Mouse (Mus musculus): ENCODE measurements at regions not wholly inside any gene's neighbourhood (a gene's known extent, or its start where the extent isn't known, plus 50 kb on each side); places are given as distances from the start of the nearest gene placed in this dataset.

DNA sequence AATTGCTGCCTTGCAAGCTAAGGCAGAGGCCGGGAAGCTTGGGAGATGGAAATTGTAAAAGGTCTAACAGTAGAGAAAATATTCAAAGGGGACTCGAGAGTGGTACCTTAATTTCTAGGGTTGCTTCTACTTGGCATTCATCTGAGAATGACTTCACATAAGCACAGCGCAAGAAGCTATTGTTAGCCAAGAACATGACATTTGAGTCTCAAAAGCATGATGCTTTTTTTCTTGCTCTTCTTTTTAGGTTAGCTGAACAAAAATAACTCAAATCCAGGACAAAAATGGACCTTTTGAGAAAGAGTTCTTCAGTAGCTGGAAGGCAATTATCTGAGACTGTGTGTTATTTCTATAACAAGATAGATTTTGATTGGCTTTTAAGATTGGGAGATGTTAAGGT is 1042.0 kb upstream of the Cited2 start:
- H3K4me1 ChIP-seq (ENCODE audit: control insufficient read depth, insufficient read depth, low read length) = no peaks in the 10 kb centered on the region
- no peak overlapping the region for H3K4me2 ChIP-seq (ENCODE audit: low read depth, low read length)
- WGBS = 92% methylated on average over 3 of the region's 3 CpGs
- H3K4me3 ChIP-seq (ENCODE audit: low read depth, low read length) = no peak overlapping the region
- H3K36me3 ChIP-seq (replicated peaks; ENCODE audit: control insufficient read depth, insufficient read depth, low read depth, low read length) = no peaks in the 10 kb centered on the region
- no peaks in the 10 kb centered on the region for H3K27me3 ChIP-seq (ENCODE audit: control insufficient read depth, insufficient read depth, low read length)
- no peaks in the 10 kb centered on the region for H3K9me3 ChIP-seq (replicated peaks; ENCODE audit: control insufficient read depth, low read length)
- DNase-seq (ENCODE audit: low spot score) (no peak), ATAC-seq (replicated peaks; ENCODE audit: insufficient number of reproducible peaks, low FRiP score, low TSS enrichment, low read depth) (no peak)
- H3K27ac ChIP-seq (replicated peaks; ENCODE audit: low read depth, low read length) = no peak overlapping the region
- H3K9ac ChIP-seq (replicated peaks; ENCODE audit: low read length) = no peak overlapping the region

DNA sequence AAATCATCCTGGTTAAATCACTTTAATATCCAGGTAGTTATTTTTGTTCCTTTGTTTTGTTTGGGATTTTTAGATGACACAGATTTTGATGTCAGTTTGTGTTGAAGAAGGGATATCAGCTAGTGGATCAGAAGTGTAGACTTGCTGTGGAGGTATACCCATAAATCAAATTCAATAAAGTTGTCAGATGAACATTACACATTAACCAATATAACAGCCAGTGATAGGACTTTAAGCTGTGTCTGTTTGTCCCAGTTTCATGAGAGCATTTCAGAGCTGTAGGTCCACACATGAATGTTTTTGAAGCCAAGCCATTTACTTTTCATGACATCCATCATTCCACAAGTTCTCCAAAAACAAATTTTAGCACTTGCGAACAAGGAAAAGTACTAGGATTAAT is 1037.7 kb upstream of the Cited2 start:
- no peaks in the 10 kb centered on the region for H3K9me3 ChIP-seq (replicated peaks; ENCODE audit: control insufficient read depth, low read length)
- no peak for DNase-seq (ENCODE audit: low spot score)
- no peaks in the 10 kb centered on the region for H3K36me3 ChIP-seq (replicated peaks; ENCODE audit: control insufficient read depth, insufficient read depth, low read depth, low read length)
- ATAC-seq (replicated peaks; ENCODE audit: insufficient number of reproducible peaks, low FRiP score, low TSS enrichment, low read depth) = no peak
- H3K4me1 ChIP-seq (ENCODE audit: control insufficient read depth, insufficient read depth, low read length) = no peaks in the 10 kb centered on the region
- no peak overlapping the region for H3K4me2 ChIP-seq (ENCODE audit: low read depth, low read length)
- H3K4me3 ChIP-seq (ENCODE audit: low read depth, low read length) = no peak overlapping the region
- no peak overlapping the region for H3K27ac ChIP-seq (replicated peaks; ENCODE audit: low read depth, low read length)
- H3K9ac ChIP-seq (replicated peaks; ENCODE audit: low read length) = no peak overlapping the region
- no peaks in the 10 kb centered on the region for H3K27me3 ChIP-seq (ENCODE audit: control insufficient read depth, insufficient read depth, low read length)
- WGBS = 96% methylated on average over 1 of the region's 1 CpGs

DNA sequence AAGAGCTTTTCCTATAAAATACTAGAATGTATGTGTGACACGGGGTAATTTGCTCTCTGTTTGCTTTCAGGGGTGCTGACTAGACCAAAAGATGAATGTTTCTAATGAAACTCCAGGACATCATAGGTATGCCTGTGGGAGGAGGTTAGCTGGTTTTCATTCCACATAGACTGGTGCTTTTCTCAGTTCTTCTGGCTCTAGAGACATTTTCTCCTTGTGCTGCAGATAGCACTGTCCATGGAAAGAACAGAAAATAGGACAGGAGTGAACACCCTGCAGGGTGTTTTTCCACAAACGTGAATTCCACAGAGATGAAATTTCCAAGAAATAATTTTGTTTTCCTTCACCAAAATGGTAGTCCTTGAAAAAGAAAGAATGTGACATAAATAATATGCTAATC is 1016.0 kb upstream of the Cited2 start:
- no peaks in the 10 kb centered on the region for H3K9me3 ChIP-seq (replicated peaks; ENCODE audit: control insufficient read depth, low read length)
- H3K4me1 ChIP-seq (ENCODE audit: control insufficient read depth, insufficient read depth, low read length) = no peaks in the 10 kb centered on the region
- DNase-seq (ENCODE audit: low spot score) (no peak), ATAC-seq (replicated peaks; ENCODE audit: insufficient number of reproducible peaks, low FRiP score, low TSS enrichment, low read depth) (no peak)
- H3K36me3 ChIP-seq (replicated peaks; ENCODE audit: control insufficient read depth, insufficient read depth, low read depth, low read length) = no peaks in the 10 kb centered on the region
- 76% methylated on average over 2 of the region's 2 CpGs for WGBS
- H3K4me2 ChIP-seq (ENCODE audit: low read depth, low read length) = no peak overlapping the region
- no peak overlapping the region for H3K27ac ChIP-seq (replicated peaks; ENCODE audit: low read depth, low read length)
- H3K4me3 ChIP-seq (ENCODE audit: low read depth, low read length) = no peak overlapping the region
- H3K9ac ChIP-seq (replicated peaks; ENCODE audit: low read length) = no peak overlapping the region
- no peaks in the 10 kb centered on the region for H3K27me3 ChIP-seq (ENCODE audit: control insufficient read depth, insufficient read depth, low read length)

DNA sequence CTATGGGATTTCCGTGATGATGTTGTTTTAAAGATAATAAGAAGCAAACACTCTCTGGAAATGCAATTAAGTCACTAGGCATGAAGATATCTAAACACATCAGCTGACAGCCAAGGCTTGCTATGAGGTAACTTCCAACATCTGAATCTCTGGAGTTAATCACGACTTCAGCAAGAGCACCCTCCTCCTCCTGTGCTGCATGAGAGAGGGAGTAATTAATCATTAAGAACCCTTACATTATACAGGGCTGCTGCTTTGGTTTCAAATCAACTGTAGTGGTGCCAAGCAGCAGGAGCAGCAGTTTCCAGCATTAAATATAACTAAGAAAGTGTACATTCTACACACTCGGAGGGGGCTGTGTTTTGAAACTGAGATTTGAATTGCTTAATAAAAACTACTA is 1009.9 kb upstream of the Cited2 start:
- H3K9me3 ChIP-seq (replicated peaks; ENCODE audit: control insufficient read depth, low read length) = no peaks in the 10 kb centered on the region
- H3K4me1 ChIP-seq (ENCODE audit: control insufficient read depth, insufficient read depth, low read length) = no peaks in the 10 kb centered on the region
- ATAC-seq (replicated peaks; ENCODE audit: insufficient number of reproducible peaks, low FRiP score, low TSS enrichment, low read depth) = no peak
- no peak overlapping the region for H3K4me3 ChIP-seq (ENCODE audit: low read depth, low read length)
- no peak overlapping the region for H3K27ac ChIP-seq (replicated peaks; ENCODE audit: low read depth, low read length)
- no peaks in the 10 kb centered on the region for H3K27me3 ChIP-seq (ENCODE audit: control insufficient read depth, insufficient read depth, low read length)
- 57% methylated on average over 3 of the region's 3 CpGs for WGBS
- no peak overlapping the region for H3K9ac ChIP-seq (replicated peaks; ENCODE audit: low read length)
- DNase-seq (ENCODE audit: low spot score) = no peak
- H3K36me3 ChIP-seq (replicated peaks; ENCODE audit: control insufficient read depth, insufficient read depth, low read depth, low read length) = no peaks in the 10 kb centered on the region
- no peak overlapping the region for H3K4me2 ChIP-seq (ENCODE audit: low read depth, low read length)

DNA sequence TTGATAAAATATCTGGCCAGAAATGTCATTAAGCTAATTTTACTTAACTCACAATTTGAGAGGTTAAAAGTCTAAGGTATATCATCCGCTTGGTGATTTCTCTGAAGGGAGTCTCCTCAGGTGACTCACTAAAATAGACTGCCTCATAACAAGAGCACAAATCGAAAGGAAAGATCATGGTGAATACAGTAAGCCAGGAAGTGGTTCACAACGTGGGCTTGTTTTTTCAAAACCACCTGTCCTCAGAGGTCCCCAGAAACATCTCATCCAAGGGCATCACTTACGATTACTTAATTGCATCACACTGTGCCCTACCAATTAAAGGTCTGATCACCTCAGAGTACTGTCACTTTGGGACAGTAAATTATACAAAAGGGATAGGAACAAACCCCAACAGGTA is 1009.0 kb upstream of the Cited2 start:
- Histone ChIP-seq H3K4me3 (ENCODE audit: low read depth, low read length) (no peak overlapping the region), H3K4me1 (ENCODE audit: control insufficient read depth, insufficient read depth, low read length) (no peaks in the 10 kb centered on the region), H3K27me3 (ENCODE audit: control insufficient read depth, insufficient read depth, low read length) (no peaks in the 10 kb centered on the region), H3K9me3 (replicated peaks; ENCODE audit: control insufficient read depth, low read length) (no peaks in the 10 kb centered on the region), H3K36me3 (replicated peaks; ENCODE audit: control insufficient read depth, insufficient read depth, low read depth, low read length) (no peaks in the 10 kb centered on the region), H3K27ac (replicated peaks; ENCODE audit: low read depth, low read length) (no peak overlapping the region), H3K9ac (replicated peaks; ENCODE audit: low read length) (no peak overlapping the region), H3K4me2 (ENCODE audit: low read depth, low read length) (no peak overlapping the region)
- no peak for DNase-seq (ENCODE audit: low spot score)
- no peak for ATAC-seq (replicated peaks; ENCODE audit: insufficient number of reproducible peaks, low FRiP score, low TSS enrichment, low read depth)
- 67% methylated on average over 4 of the region's 4 CpGs for WGBS

DNA sequence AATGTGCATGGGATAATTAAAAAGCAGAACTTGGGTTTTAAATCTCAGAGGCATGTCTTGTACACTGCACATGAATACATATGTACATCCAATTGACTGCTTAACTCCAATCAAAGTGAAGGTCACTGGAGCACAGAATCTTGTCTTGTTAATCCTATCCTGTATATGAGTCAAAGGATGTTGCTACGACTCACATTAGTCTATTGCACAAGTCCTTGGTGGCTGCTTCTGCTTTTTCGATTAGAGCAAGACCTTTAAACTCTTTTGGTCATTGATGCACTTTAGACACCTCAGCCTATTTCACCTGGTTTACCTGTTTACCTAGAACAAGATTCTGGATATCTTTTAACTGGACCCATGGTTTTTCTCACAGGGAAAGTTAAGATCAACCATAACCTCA is 1008.5 kb upstream of the Cited2 start:
- no peaks in the 10 kb centered on the region for H3K9me3 ChIP-seq (replicated peaks; ENCODE audit: control insufficient read depth, low read length)
- DNase-seq (ENCODE audit: low spot score) (no peak), ATAC-seq (replicated peaks; ENCODE audit: insufficient number of reproducible peaks, low FRiP score, low TSS enrichment, low read depth) (no peak)
- H3K27ac ChIP-seq (replicated peaks; ENCODE audit: low read depth, low read length) = no peak overlapping the region
- no peak overlapping the region for H3K4me3 ChIP-seq (ENCODE audit: low read depth, low read length)
- H3K27me3 ChIP-seq (ENCODE audit: control insufficient read depth, insufficient read depth, low read length) = no peaks in the 10 kb centered on the region
- H3K9ac ChIP-seq (replicated peaks; ENCODE audit: low read length) = no peak overlapping the region
- no peaks in the 10 kb centered on the region for H3K36me3 ChIP-seq (replicated peaks; ENCODE audit: control insufficient read depth, insufficient read depth, low read depth, low read length)
- H3K4me2 ChIP-seq (ENCODE audit: low read depth, low read length) = no peak overlapping the region
- no peaks in the 10 kb centered on the region for H3K4me1 ChIP-seq (ENCODE audit: control insufficient read depth, insufficient read depth, low read length)
- 92% methylated on average over 2 of the region's 2 CpGs for whole genome bisulfite sequencing

DNA sequence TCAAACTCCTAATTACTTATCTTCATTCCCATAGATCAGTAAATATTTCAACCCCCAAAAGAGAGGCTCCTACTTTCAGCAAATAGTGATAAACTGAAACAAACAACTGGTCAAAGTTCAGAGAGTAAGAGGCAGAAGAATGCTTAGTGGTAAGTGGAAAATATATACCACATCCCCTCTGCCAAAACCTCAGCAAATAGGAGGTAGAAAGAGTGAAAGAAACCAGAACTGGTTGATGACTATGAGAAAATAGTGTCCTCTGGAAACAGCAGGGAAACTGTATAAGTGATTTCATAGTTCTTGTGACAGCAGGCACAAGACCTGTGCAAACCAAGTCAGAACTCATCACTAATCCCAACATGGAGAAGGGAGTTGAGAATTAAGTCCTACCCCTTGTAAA is 980.8 kb upstream of the Cited2 start:
- H3K4me1 ChIP-seq (ENCODE audit: control insufficient read depth, insufficient read depth, low read length) = no peaks in the 10 kb centered on the region
- no peak for DNase-seq (ENCODE audit: low spot score)
- H3K27ac ChIP-seq (replicated peaks; ENCODE audit: low read depth, low read length) = no peak overlapping the region
- no peak overlapping the region for H3K9ac ChIP-seq (replicated peaks; ENCODE audit: low read length)
- H3K4me2 ChIP-seq (ENCODE audit: low read depth, low read length) = no peak overlapping the region
- H3K27me3 ChIP-seq (ENCODE audit: control insufficient read depth, insufficient read depth, low read length) = no peaks in the 10 kb centered on the region
- no peaks in the 10 kb centered on the region for H3K9me3 ChIP-seq (replicated peaks; ENCODE audit: control insufficient read depth, low read length)
- H3K36me3 ChIP-seq (replicated peaks; ENCODE audit: control insufficient read depth, insufficient read depth, low read depth, low read length) = no peaks in the 10 kb centered on the region
- H3K4me3 ChIP-seq (ENCODE audit: low read depth, low read length) = no peak overlapping the region
- no peak for ATAC-seq (replicated peaks; ENCODE audit: insufficient number of reproducible peaks, low FRiP score, low TSS enrichment, low read depth)

DNA sequence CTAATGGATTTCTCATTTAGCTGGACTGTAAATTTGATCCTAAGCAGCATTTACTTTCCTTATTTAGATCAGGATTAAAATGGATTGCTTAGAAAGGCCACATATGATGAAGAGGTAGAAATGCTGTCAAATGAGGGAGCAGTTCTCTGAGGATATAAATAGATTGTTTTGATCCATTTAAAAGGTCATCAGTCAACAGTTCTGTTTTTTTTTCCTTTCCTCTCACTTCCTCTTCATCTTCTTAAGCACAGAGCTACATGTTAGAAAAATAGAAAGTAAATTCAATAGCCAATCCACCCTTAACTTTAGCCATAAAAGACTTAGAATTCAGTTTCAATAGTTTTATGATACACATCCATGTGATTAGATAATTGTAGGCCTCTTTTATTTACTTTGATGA is 971.5 kb upstream of the Cited2 start:
- H3K4me2 ChIP-seq (ENCODE audit: low read depth, low read length) = no peak overlapping the region
- no peaks in the 10 kb centered on the region for H3K27me3 ChIP-seq (ENCODE audit: control insufficient read depth, insufficient read depth, low read length)
- H3K36me3 ChIP-seq (replicated peaks; ENCODE audit: control insufficient read depth, insufficient read depth, low read depth, low read length) = no peaks in the 10 kb centered on the region
- no peaks in the 10 kb centered on the region for H3K4me1 ChIP-seq (ENCODE audit: control insufficient read depth, insufficient read depth, low read length)
- H3K4me3 ChIP-seq (ENCODE audit: low read depth, low read length) = no peak overlapping the region
- H3K9me3 ChIP-seq (replicated peaks; ENCODE audit: control insufficient read depth, low read length) = no peaks in the 10 kb centered on the region
- no peak overlapping the region for H3K9ac ChIP-seq (replicated peaks; ENCODE audit: low read length)
- DNase-seq (ENCODE audit: low spot score) = no peak
- ATAC-seq (replicated peaks; ENCODE audit: insufficient number of reproducible peaks, low FRiP score, low TSS enrichment, low read depth) = no peak
- no peak overlapping the region for H3K27ac ChIP-seq (replicated peaks; ENCODE audit: low read depth, low read length)

Data from embryonic facial prominence, embryonic 11.5 days (tissue).